15 mouse cellular contexts compared by ENCODE assay signal in the genomic region with DNA sequence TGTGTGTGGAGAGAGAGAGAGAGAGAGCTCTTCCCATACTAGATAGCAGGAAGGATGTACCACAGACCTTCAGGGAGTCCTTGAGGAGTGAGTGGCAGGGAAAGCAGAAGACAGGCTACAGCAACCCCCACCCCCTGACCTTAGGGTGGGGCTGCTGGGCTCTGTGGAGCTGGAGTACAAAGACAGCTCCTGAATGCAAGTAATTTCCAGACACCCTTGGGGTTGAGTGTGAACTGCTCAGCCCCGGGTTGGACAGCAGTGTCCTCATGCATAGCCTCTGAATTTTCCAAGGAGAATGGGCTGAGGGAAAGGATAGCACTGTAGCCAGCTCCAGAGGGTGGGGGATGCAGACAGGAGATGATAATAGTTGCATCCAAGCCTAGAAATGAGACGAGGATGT.
"Had no signal": no experiment of that assay in that cellular context is flagged by ENCODE, and none has a peak within 500 bp of the region (broad histone marks: within the 10 kb centered on the region; RNA-seq: fewer than 3 reads in every experiment).

No protein-coding gene starts in this region.

- H3K4me2 ChIP-seq: neural tube, embryonic 15.5 days; stomach, embryonic 15.5 days had no signal

- DNase-seq: retina, postnatal 1 day; right cerebral cortex, adult 18-20 months; right cerebral cortex, postnatal 14 days; right cerebral cortex, postnatal 25 days; right cerebral cortex, postnatal 4 days; spleen, adult 18-20 months; thymus, adult 18-20 months; thymus, adult 2 months; thymus, postnatal 14 days; thymus, postnatal 25 days; thymus, postnatal 36 days; thymus, postnatal 4 days had no signal

- H3K4me3 ChIP-seq: neural tube, embryonic 15.5 days; stomach, embryonic 15.5 days had no signal

- H3K9ac ChIP-seq: neural tube, embryonic 15.5 days; stomach, embryonic 15.5 days had no signal

- H3K36me3 ChIP-seq: neural tube, embryonic 15.5 days; stomach, embryonic 15.5 days had no signal

- H3K4me1 ChIP-seq: neural tube, embryonic 15.5 days; stomach, embryonic 15.5 days had no signal

- H3K27me3 ChIP-seq: neural tube, embryonic 15.5 days; stomach, embryonic 15.5 days had no signal

- H3K9me3 ChIP-seq: neural tube, embryonic 15.5 days; stomach, embryonic 15.5 days had no signal

- H3K27ac ChIP-seq: neural tube, embryonic 15.5 days; stomach, embryonic 15.5 days; stomach, postnatal 0 days had no signal
